ENCODE assay signal across 25 mouse cellular contexts in genomic region chr9:44715705-44716362, GRCm38 (mm10). TPM values are rescaled to one million over a fixed set of nuclear protein-coding genes. Genes with fewer than 3 reads are reported as not detected.
"Had no signal": no experiment of that assay in that cellular context is flagged by ENCODE, and none has a peak within 500 bp of the region (broad histone marks: within the 10 kb centered on the region; RNA-seq: fewer than 3 reads in every experiment).

No protein-coding gene starts in this region.

- H3K27ac ChIP-seq: midbrain, embryonic 10.5 days; midbrain, embryonic 12.5 days; neural tube, embryonic 12.5 days; stomach, embryonic 15.5 days; stomach, postnatal 0 days had no signal

- H3K4me3 ChIP-seq: midbrain, embryonic 10.5 days; midbrain, embryonic 12.5 days; myocyte; neural tube, embryonic 12.5 days; stomach, embryonic 15.5 days had no signal

- DNase-seq: lung, adult 18-20 months; lung, embryonic 14.5 days; lung, postnatal 10 days; lung, postnatal 4 days; midbrain, embryonic 14.5 days; retina, postnatal 1 day; right cerebral cortex, adult 18-20 months; right cerebral cortex, postnatal 14 days; thymus, adult 2 months; thymus, postnatal 25 days had no signal

- H3K27me3 ChIP-seq: midbrain, embryonic 12.5 days; neural tube, embryonic 12.5 days; stomach, embryonic 15.5 days had no signal

- H3K9me3 ChIP-seq: midbrain, embryonic 10.5 days; midbrain, embryonic 12.5 days; neural tube, embryonic 12.5 days; stomach, embryonic 15.5 days had no signal

- H3K9ac ChIP-seq: lung, embryonic 14.5 days; midbrain, embryonic 12.5 days; neural tube, embryonic 12.5 days; stomach, embryonic 15.5 days had no signal

RNA-seq across cellular contexts. Expression of gene Phldb1, which starts 19.2 kb away (rescaled TPM):
- total RNA-seq: neutrophil, adult 5-6 weeks had no signal

RNA-seq across cellular contexts. Expression of gene Treh, which starts 42.8 kb away (rescaled TPM):
- total RNA-seq: megakaryocyte, adult 5-6 weeks; megakaryocyte-erythroid progenitor cell, adult 5-6 weeks; neutrophil, adult 5-6 weeks had no signal
- polyA plus RNA-seq: lung, embryonic 14.5 days; lung, embryonic 16.5 days; midbrain, embryonic 10.5 days; midbrain, embryonic 12.5 days; midbrain, embryonic 14.5 days; midbrain, embryonic 16.5 days; neural tube, embryonic 12.5 days; neural tube, embryonic 14.5 days; spleen, adult 2 months; stomach, postnatal 0 days; testis, adult 2 months; urinary bladder, adult 2 months had no signal
